Mouse (Mus musculus) kidney, adult 2 months (tissue): ENCODE measurements around the gene Krtap29-1. TPM values are rescaled to one million over a fixed set of nuclear protein-coding genes. Genes with fewer than 3 reads are reported as not detected.

ENCODE experiments used
- DNase-seq: peaks from one replicate; pipeline ENCODE4 v3.0.0; 2021
- H3K27ac ChIP-seq: fragments of 200-500 bp; 2 replicates; pipeline ENCODE4 v1.5.1; 2012; ENCODE audit warnings: low read depth, low read length, control low read depth, inconsistent platforms; ENCODE audit not compliant: insufficient read depth
- H3K27me3 ChIP-seq: fragments of 200-500 bp; replicated peaks from 2 replicates; pipeline ENCODE4 v1.6.1; 2012; ENCODE audit warnings: mild to moderate bottlenecking, moderate library complexity, low read length, inconsistent platforms; ENCODE audit not compliant: control insufficient read depth, insufficient read depth
- H3K36me3 ChIP-seq: fragments of 200-500 bp; 2 replicates; pipeline ENCODE4 v1.6.1; 2012; ENCODE audit warnings: mild to moderate bottlenecking, moderate library complexity, low read length, inconsistent platforms; ENCODE audit not compliant: control insufficient read depth, insufficient read depth
- H3K4me1 ChIP-seq: fragments of 200-500 bp; 2 replicates; pipeline ENCODE4 v1.6.1; 2011; ENCODE audit warnings: low read length; ENCODE audit not compliant: control insufficient read depth, insufficient read depth
- H3K4me3 ChIP-seq: fragments of 200-500 bp; 2 replicates; pipeline ENCODE4 v1.5.1; 2011; ENCODE audit warnings: mild to moderate bottlenecking, low read depth, low read length, control low read depth; ENCODE audit not compliant: insufficient read depth
- CTCF ChIP-seq: fragments of 200-500 bp; conservative IDR thresholded peaks from 2 replicates; pipeline ENCODE4 v1.5.1; 2011; ENCODE audit warnings: low read depth, mild to moderate bottlenecking, control low read depth, low read length, moderate library complexity, mixed read lengths; ENCODE audit not compliant: insufficient read depth, insufficient read length
- POLR2A ChIP-seq: fragments of 200-500 bp; IDR thresholded peaks from one replicate; pipeline ENCODE4 v1.6.1; 2011; ENCODE audit warnings: low read depth, low read length, control low read depth
- WGBS: fragments of 180-500 bp; shearing (Covaris S2); methylation state at CpG from one replicate; pipeline ENCODE4 v1.1.7; 2018; 5-methylcytosine and 5-hydroxymethylcytosine counted together
- polyA plus RNA-seq: library from polyadenylated mRNA; depleted of rRNA; stranded (reverse); fragments of >200 nt; gene quantifications from 2 replicates; pipeline ENCODE4 v1.2.3, GENCODE M21; 2012

The Krtap29-1 gene
- polyA plus RNA-seq, 1 experiment = not detected

GRCm38 (mm10) chr11:99989881-99990405, 11.1 kb upstream of the Krtap29-1 start:
- 86% methylated on average over 6 of the region's 6 CpGs for WGBS
- Histone ChIP-seq H3K4me3 (no peak overlapping the region), H3K27ac (no peak overlapping the region), H3K36me3 (no peaks in the 10 kb centered on the region), H3K4me1 (no peaks in the 10 kb centered on the region), H3K27me3 (no peaks in the 10 kb centered on the region)
- TF ChIP-seq POLR2A = no peak
- no peak for TF ChIP-seq CTCF
- DNase-seq = no peak

GRCm38 (mm10) chr11:99988530-99988929, 9.7 kb upstream of the Krtap29-1 start:
- Histone ChIP-seq H3K27me3 (no peaks in the 10 kb centered on the region), H3K36me3 (no peaks in the 10 kb centered on the region), H3K27ac (no peak overlapping the region), H3K4me3 (no peak overlapping the region), H3K4me1 (no peaks in the 10 kb centered on the region)
- TF ChIP-seq POLR2A = no peak
- TF ChIP-seq CTCF = no peak
- WGBS = 92% methylated on average over 3 of the region's 3 CpGs
- no peak for DNase-seq

GRCm38 (mm10) chr11:99986180-99986647, 7.4 kb upstream of the Krtap29-1 start, which contains the start of gene Krtap16-1:
TSS of gene Krtap16-1 (minus strand) at chr11:99986597.
- Histone ChIP-seq H3K4me1 (no peaks in the 10 kb centered on the region), H3K4me3 (no peak within 1 kb of the TSS), H3K27me3 (no peaks in the 10 kb centered on the region), H3K36me3 (no peaks in the 10 kb centered on the region), H3K27ac (no peak within 1 kb of the TSS)
- TF ChIP-seq POLR2A = no peak
- TF ChIP-seq CTCF = no peak
- WGBS = 60% methylated on average over 8 of the region's 8 CpGs
- no peak for DNase-seq

GRCm38 (mm10) chr11:99985291-99986092, 6.6 kb upstream of the Krtap29-1 start:
- H3K27me3 ChIP-seq = no peaks in the 10 kb centered on the region
- no peak for DNase-seq
- TF ChIP-seq POLR2A (no peak), CTCF (no peak)
- H3K27ac ChIP-seq = no peak overlapping the region
- no peaks in the 10 kb centered on the region for H3K36me3 ChIP-seq
- WGBS = 64% methylated on average over 20 of the region's 20 CpGs
- H3K4me1 ChIP-seq = no peaks in the 10 kb centered on the region
- H3K4me3 ChIP-seq = no peak overlapping the region

GRCm38 (mm10) chr11:99983442-99983841, 4.6 kb upstream of the Krtap29-1 start:
- TF ChIP-seq CTCF (no peak), POLR2A (no peak)
- Histone ChIP-seq H3K36me3 (no peaks in the 10 kb centered on the region), H3K27ac (no peak overlapping the region), H3K4me1 (no peaks in the 10 kb centered on the region), H3K27me3 (no peaks in the 10 kb centered on the region), H3K4me3 (no peak overlapping the region)
- DNase-seq = no peak
- 85% methylated on average over 1 of the region's 1 CpGs for WGBS

- no peak for TF ChIP-seq CTCF
- no peak for TF ChIP-seq POLR2A
- no peaks in the 10 kb centered on the region for H3K27me3 ChIP-seq
- H3K4me1 ChIP-seq = no peaks in the 10 kb centered on the region
- no peaks in the 10 kb centered on the region for H3K36me3 ChIP-seq
- no peak overlapping the region for H3K4me3 ChIP-seq
- no peak overlapping the region for H3K27ac ChIP-seq
- no peak for DNase-seq
- WGBS = 82% methylated on average over 9 of the region's 9 CpGs
These were observed 3.9 kb upstream of the Krtap29-1 start for GRCm38 (mm10) chr11:99982731-99983130.

- no peaks in the 10 kb centered on the region for H3K4me1 ChIP-seq
- TF ChIP-seq CTCF = no peak
- no peak for TF ChIP-seq POLR2A
- WGBS = 45% methylated on average over 2 of the region's 2 CpGs
- H3K36me3 ChIP-seq = no peaks in the 10 kb centered on the region
- H3K27ac ChIP-seq = no peak overlapping the region
- H3K27me3 ChIP-seq = no peaks in the 10 kb centered on the region; the same call in 1 of the 2 replicates
- DNase-seq = no peak
- H3K4me3 ChIP-seq = no peak overlapping the region
These were observed 12.9 kb downstream of the Krtap29-1 start for GRCm38 (mm10) chr11:99965961-99966360.
